Mouse (Mus musculus) megakaryocyte progenitor cell, adult 5-6 weeks (primary cell): ENCODE data around the gene Med22. TPM values are rescaled to one million over a fixed set of nuclear protein-coding genes. Genes with fewer than 3 reads are reported as not detected.

ENCODE experiments used
- ATAC-seq: replicated peaks from 2 replicates; pipeline ENCODE4 v1.8.0; 2016; ENCODE audit warnings: mild to moderate bottlenecking, moderate TSS enrichment, inconsistent platforms; ENCODE audit not compliant: poor library complexity
- total RNA-seq, 2 experiments: library from RNA; stranded (forward) in 1 of 2; stranded (reverse) in 1 of 2; fragments of 157-497, 149-512 nt in 1 of 2; fragments of 200-1000 nt in 1 of 2; gene quantifications; 2 replicates each; pipeline versions ENCODE4 v1.2.3 to v1.2.4; 2015 to 2017

Gene Med22
- total RNA-seq, 2 experiments from 2014 or later = 7.2 to 17.6 TPM

- ATAC-seq = no peak
Observed at GRCm38 (mm10) chr2:26878571-26878970, 31.9 kb downstream of the Med22 start.

GRCm38 (mm10) chr2:26870666-26871065, 39.8 kb downstream of the Med22 start:
- no peak for ATAC-seq

GRCm38 (mm10) chr2:26864879-26865278, 45.6 kb downstream of the Med22 start, which contains the start of gene Abo:
Gene Abo, minus strand, starts transcription at chr2:26864979.
- no peak for ATAC-seq

GRCm38 (mm10) chr2:26862856-26863255, 47.6 kb downstream of the Med22 start:
- ATAC-seq = peak; percentile 17; the same call in 1 of the 2 replicates

Other genes with a start within 250 kb of the Med22 start
- 0.30 and 1.6 TPM in 2 replicates for gene Lcn4, start 239.4 kb downstream of the Med22 start, total RNA-seq (2015)
- not detected in 2 replicates for gene Lcn4, start 239.4 kb downstream of the Med22 start, total RNA-seq (2017)
- not detected in 2 replicates for gene Abo, start 45.7 kb downstream of the Med22 start, total RNA-seq (2015)
- gene Abo, start 45.7 kb downstream of the Med22 start, total RNA-seq (2017) = not detected in 2 replicates
- gene Surf6, start 7.8 kb downstream of the Med22 start, total RNA-seq (2015) = 14.7 and 26.2 TPM in 2 replicates
- 50.7 and 56.8 TPM in 2 replicates for gene Surf6, start 7.8 kb downstream of the Med22 start, total RNA-seq (2017)
- gene Rpl7a, start 87 bp upstream of the Med22 start, total RNA-seq (2015) = 2,379 and 2,445 TPM in 2 replicates
- gene Rpl7a, start 87 bp upstream of the Med22 start, total RNA-seq (2017) = 2,150 and 2,311 TPM in 2 replicates
- gene Surf2, start 5.7 kb upstream of the Med22 start, total RNA-seq (2015) = 55.3 and 55.8 TPM in 2 replicates
- 62.8 and 86.7 TPM in 2 replicates for gene Surf2, start 5.7 kb upstream of the Med22 start, total RNA-seq (2017)
- 72.3 and 90.4 TPM in 2 replicates for gene Surf1, start 5.9 kb upstream of the Med22 start, total RNA-seq (2015)
- gene Surf1, start 5.9 kb upstream of the Med22 start, total RNA-seq (2017) = 51.3 and 73.5 TPM in 2 replicates
- gene Surf4, start 23.3 kb upstream of the Med22 start, total RNA-seq (2015) = 121 and 123 TPM in 2 replicates
- 107 and 114 TPM in 2 replicates for gene Surf4, start 23.3 kb upstream of the Med22 start, total RNA-seq (2017)
- 0.05 and 0.15 TPM in 2 replicates for gene Stkld1, start 23.4 kb upstream of the Med22 start, total RNA-seq (2015)
- 0.14 TPM in 1 of 2 replicates, not detected in the other for gene Stkld1, start 23.4 kb upstream of the Med22 start, total RNA-seq (2017)
- gene Rexo4, start 53.7 kb upstream of the Med22 start, total RNA-seq (2015) = 24.9 and 25.2 TPM in 2 replicates
- 88.4 and 127 TPM in 2 replicates for gene Rexo4, start 53.7 kb upstream of the Med22 start, total RNA-seq (2017)
- 0.15 and 1.3 TPM in 2 replicates for gene Adamts13, start 62.7 kb upstream of the Med22 start, total RNA-seq (2015)
- not detected in 2 replicates for gene Adamts13, start 62.7 kb upstream of the Med22 start, total RNA-seq (2017)
- 15.9 and 18.2 TPM in 2 replicates for gene Cacfd1, start 99.2 kb upstream of the Med22 start, total RNA-seq (2015)
- gene Cacfd1, start 99.2 kb upstream of the Med22 start, total RNA-seq (2017) = 5.1 and 11.5 TPM in 2 replicates
- 2.7 and 2.9 TPM in 2 replicates for gene Slc2a6, start 117.3 kb upstream of the Med22 start, total RNA-seq (2015)
- 4.6 and 6.7 TPM in 2 replicates for gene Slc2a6, start 117.3 kb upstream of the Med22 start, total RNA-seq (2017)
- not detected in 2 replicates for gene Mymk, start 161.5 kb upstream of the Med22 start, total RNA-seq (2015)
- gene Mymk, start 161.5 kb upstream of the Med22 start, total RNA-seq (2017) = not detected in 2 replicates
- not detected in 2 replicates for gene Adamtsl2, start 168.7 kb upstream of the Med22 start, total RNA-seq (2015)
- not detected in 2 replicates for gene Adamtsl2, start 168.7 kb upstream of the Med22 start, total RNA-seq (2017)
- gene Fam163b, start 231.8 kb upstream of the Med22 start, total RNA-seq (2015) = not detected in 2 replicates
- gene Fam163b, start 231.8 kb upstream of the Med22 start, total RNA-seq (2017) = not detected in 2 replicates